Mouse (Mus musculus) liver, postnatal 0 days (tissue): ENCODE results near the gene Olfr449. TPM values are rescaled to one million over a fixed set of nuclear protein-coding genes. Genes with fewer than 3 reads are reported as not detected.
A peak's percentile ranks its signal among the peaks of the same experiment; 100 is the strongest.

ENCODE experiments used
- ATAC-seq: fragments of 200-750 bp; cut with Nextera tagmentation; 2 replicates; pipeline ENCODE4 v1.8.0; 2017; ENCODE audit warnings: mild to moderate bottlenecking, moderate library complexity
- DNase-seq: peaks from one replicate; pipeline ENCODE4 v3.0.0-alpha.2; 2016
- H3K27ac ChIP-seq: fragments of 300-500 bp; sonication (generic); 2 replicates; pipeline ENCODE4 v1.5.1; 2014; ENCODE audit warnings: antibody characterized with exemption, moderate library complexity, mild to moderate bottlenecking, low read depth
- H3K27me3 ChIP-seq: fragments of 300-500 bp; sonication (generic); 2 replicates; pipeline ENCODE4 v1.6.1; 2014; ENCODE audit warnings: low read length, control low read depth, mixed read lengths; ENCODE audit not compliant: insufficient read depth
- H3K36me3 ChIP-seq: fragments of 300-500 bp; sonication (generic); replicated peaks from 2 replicates; pipeline ENCODE4 v1.6.1; 2014; ENCODE audit warnings: mild to moderate bottlenecking, control low read depth, low read length, moderate library complexity, mixed read lengths; ENCODE audit not compliant: insufficient read depth
- H3K4me1 ChIP-seq: fragments of 300-500 bp; sonication (generic); 2 replicates; pipeline ENCODE4 v1.6.1; 2014; ENCODE audit warnings: antibody characterized with exemption, mild to moderate bottlenecking, control low read depth; ENCODE audit not compliant: insufficient read depth
- H3K4me2 ChIP-seq: fragments of 300-500 bp; sonication (generic); 2 replicates; pipeline ENCODE4 v1.6.1; 2014; ENCODE audit warnings: low read depth, mild to moderate bottlenecking, low read length, moderate library complexity, mixed read lengths
- H3K4me3 ChIP-seq: fragments of 300-500 bp; sonication (generic); 2 replicates; pipeline ENCODE4 v1.5.1; 2014; ENCODE audit warnings: low read depth, low read length
- H3K9ac ChIP-seq: fragments of 300-500 bp; sonication (generic); replicated peaks from 2 replicates; pipeline ENCODE4 v1.6.1; 2014; ENCODE audit warnings: mild to moderate bottlenecking, moderate library complexity
- H3K9me3 ChIP-seq: fragments of 300-500 bp; sonication (generic); 2 replicates; pipeline ENCODE4 v1.6.1; 2016; ENCODE audit warnings: mild to moderate bottlenecking, control low read depth, low read length, mixed read lengths
- CTCF ChIP-seq: sonication (generic); IDR thresholded peaks from 2 replicates; pipeline ENCODE4 v1.5.1; 2016; ENCODE audit warnings: antibody characterized with exemption, low read depth
- EP300 ChIP-seq: IDR thresholded peaks from 2 replicates; pipeline ENCODE4 v1.6.1; 2016; ENCODE audit warnings: antibody characterized with exemption, low read depth, mild to moderate bottlenecking
- WGBS: fragments of 180-500 bp; shearing (Covaris S2); extraction: QIAGEN DNeasy Blood & Tissue Kit; methylation state at CpG from one replicate; pipeline ENCODE4 v1.1.7; 2014; ENCODE audit not compliant: insufficient replicate concordance; 5-methylcytosine and 5-hydroxymethylcytosine counted together
- polyA plus RNA-seq: library from polyadenylated mRNA; unstranded; fragments of >200 nt; fragmentation: Nextera tagmentation; extraction: Ambion mirVana; gene quantifications from 2 replicates; pipeline ENCODE4 v1.2.1, GENCODE M21; 2015

Olfr449 gene
- polyA plus RNA-seq, 1 experiment from 2014 or later = not detected

DNA sequence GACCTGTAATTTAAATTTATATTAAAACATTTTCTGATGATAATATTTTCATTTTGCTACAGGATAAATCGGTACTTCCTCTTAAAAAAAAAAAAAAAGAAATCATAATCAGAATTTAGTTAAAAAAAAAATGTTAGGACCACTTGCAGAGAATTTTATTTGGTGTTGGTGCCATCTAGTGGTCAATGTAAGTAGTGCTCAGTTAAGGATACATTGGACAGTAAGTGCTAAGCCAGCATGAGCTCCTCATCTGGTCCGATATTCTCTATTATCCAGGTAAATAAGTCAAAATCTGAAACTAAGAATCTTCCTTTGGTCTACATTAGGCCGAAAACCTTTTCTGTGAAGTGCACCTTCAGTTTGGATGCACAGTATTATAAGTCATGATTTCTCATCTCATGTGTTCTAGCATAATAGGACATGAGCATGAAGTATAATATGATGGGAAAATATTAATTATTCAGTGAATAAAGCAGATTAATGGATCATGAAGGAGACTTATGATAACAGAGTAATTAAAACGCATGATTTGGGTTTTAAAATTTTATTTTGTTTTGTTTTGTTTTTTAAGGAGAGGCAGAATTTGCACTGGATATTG lies 26.1 kb downstream of the Olfr449 start:
- Histone ChIP-seq H3K9me3 (no peaks in the 10 kb centered on the region), H3K9ac (no peak overlapping the region), H3K4me3 (no peak overlapping the region), H3K36me3 (no peaks in the 10 kb centered on the region), H3K27ac (no peak overlapping the region), H3K4me1 (no peaks in the 10 kb centered on the region), H3K27me3 (no peaks in the 10 kb centered on the region), H3K4me2 (no peak overlapping the region)
- TF ChIP-seq CTCF (peak; percentile 69), EP300 (no peak)
- no peak for ATAC-seq
- DNase-seq = no peak
- 11% methylated on average over 4 of the region's 4 CpGs for WGBS

GRCm38 (mm10) chr6:42869695-42870094 lies 35.5 kb downstream of the Olfr449 start:
- H3K36me3 ChIP-seq = no peaks in the 10 kb centered on the region
- H3K27ac ChIP-seq = no peak overlapping the region
- no peaks in the 10 kb centered on the region for H3K27me3 ChIP-seq
- ATAC-seq (no peak), DNase-seq (no peak)
- no peak overlapping the region for H3K9ac ChIP-seq
- H3K4me3 ChIP-seq = no peak overlapping the region
- H3K4me2 ChIP-seq = no peak overlapping the region
- H3K4me1 ChIP-seq = no peaks in the 10 kb centered on the region
- TF ChIP-seq EP300 (no peak), CTCF (no peak)
- H3K9me3 ChIP-seq = no peaks in the 10 kb centered on the region
- WGBS = 69% methylated on average over 3 of the region's 3 CpGs

- H3K27me3 ChIP-seq = no peaks in the 10 kb centered on the region
- no peaks in the 10 kb centered on the region for H3K9me3 ChIP-seq
- no peak overlapping the region for H3K9ac ChIP-seq
- ATAC-seq = no peak
- H3K4me2 ChIP-seq = no peak overlapping the region
- H3K27ac ChIP-seq = no peak overlapping the region
- no peak for TF ChIP-seq CTCF
- no peak for TF ChIP-seq EP300
- no peak for DNase-seq
- H3K4me1 ChIP-seq = no peaks in the 10 kb centered on the region
- H3K36me3 ChIP-seq = no peaks in the 10 kb centered on the region
- H3K4me3 ChIP-seq = no peak overlapping the region
These were observed 42.1 kb downstream of the Olfr449 start for GRCm38 (mm10) chr6:42876323-42876722.

Other genes with a start within 250 kb of the Olfr449 start
- not detected in 2 replicates for gene Tcaf3, start 236.7 kb upstream of the Olfr449 start, polyA plus RNA-seq
- gene Tcaf2, start 189.1 kb upstream of the Olfr449 start, polyA plus RNA-seq = 0.11 and 0.12 TPM in 2 replicates
- gene Tcaf1, start 124.3 kb upstream of the Olfr449 start, polyA plus RNA-seq = 3.8 and 4.7 TPM in 2 replicates
- not detected in 2 replicates for gene Olfr453, start 95.0 kb upstream of the Olfr449 start, polyA plus RNA-seq
- not detected in 2 replicates for gene Olfr38, start 78.0 kb upstream of the Olfr449 start, polyA plus RNA-seq
- not detected in 2 replicates for gene Olfr452, start 49.3 kb upstream of the Olfr449 start, polyA plus RNA-seq
- gene Olfr450, start 22.4 kb upstream of the Olfr449 start, polyA plus RNA-seq = not detected in 2 replicates
- not detected in 2 replicates for gene Olfr448, start 56.1 kb downstream of the Olfr449 start, polyA plus RNA-seq
- gene Olfr447, start 74.5 kb downstream of the Olfr449 start, polyA plus RNA-seq = not detected in 2 replicates
- not detected in 2 replicates for gene Olfr446, start 87.0 kb downstream of the Olfr449 start, polyA plus RNA-seq
- not detected in 2 replicates for gene Olfr444, start 114.7 kb downstream of the Olfr449 start, polyA plus RNA-seq